Mouse (Mus musculus) layer of hippocampus, adult 11-12 months (tissue): ENCODE measurements around the gene Leap2.

Experiments
- DNase-seq: peaks from one replicate; pipeline ENCODE4 v3.0.0; 2022; ENCODE audit warnings: low spot score

The Leap2 gene

GRCm38 (mm10) chr11:53423036-53423435 is at the start of gene Leap2:
Gene Leap2 (minus strand): TSS chr11:53423170.
- no peak for DNase-seq

- no peak for DNase-seq
Observed at GRCm38 (mm10) chr11:53472709-53473108, 49.7 kb upstream of the Leap2 start.

- DNase-seq, result peak; percentile 96
Observed at GRCm38 (mm10) chr11:53469968-53470695, 47.2 kb upstream of the Leap2 start, which contains the start of gene Gm9837. Gene Gm9837 (minus strand): TSS chr11:53470479.

- peak; percentile 69 for DNase-seq
Observed at GRCm38 (mm10) chr11:53469294-53469967, 46.5 kb upstream of the Leap2 start.

- DNase-seq, result peak; percentile 82
Observed at GRCm38 (mm10) chr11:53466231-53466971, 43.4 kb upstream of the Leap2 start.

- DNase-seq, result peak; percentile 52
Observed at GRCm38 (mm10) chr11:53463551-53464424, 40.8 kb upstream of the Leap2 start.

GRCm38 (mm10) chr11:53461727-53462126 is 38.8 kb upstream of the Leap2 start:
- DNase-seq, result no peak

- DNase-seq, result no peak
Observed at GRCm38 (mm10) chr11:53460192-53460591, 37.2 kb upstream of the Leap2 start.

GRCm38 (mm10) chr11:53458996-53459395 is 36.0 kb upstream of the Leap2 start:
- DNase-seq, result no peak

GRCm38 (mm10) chr11:53457372-53457954 is 34.5 kb upstream of the Leap2 start:
- no peak for DNase-seq

GRCm38 (mm10) chr11:53456474-53457371 is 33.8 kb upstream of the Leap2 start, which contains the start of the genes Gm10447 and Shroom1:
Gene Gm10447 (minus strand): TSS chr11:53457110.
Gene Shroom1 (plus strand): TSS chr11:53457205.
- DNase-seq, result no peak

GRCm38 (mm10) chr11:53453031-53453430 is 30.1 kb upstream of the Leap2 start:
- no peak for DNase-seq

- no peak for DNase-seq
Observed at GRCm38 (mm10) chr11:53452396-53452795, 29.4 kb upstream of the Leap2 start.

GRCm38 (mm10) chr11:53451361-53451760 is 28.4 kb upstream of the Leap2 start:
- no peak for DNase-seq

- DNase-seq, result no peak
Observed at GRCm38 (mm10) chr11:53450070-53450705, 27.2 kb upstream of the Leap2 start.

GRCm38 (mm10) chr11:53448529-53448928 is 25.6 kb upstream of the Leap2 start:
- no peak for DNase-seq

GRCm38 (mm10) chr11:53447996-53448395 is 25.0 kb upstream of the Leap2 start:
- no peak for DNase-seq

GRCm38 (mm10) chr11:53446183-53446582 is 23.2 kb upstream of the Leap2 start:
- DNase-seq, result no peak

- DNase-seq, result no peak
Observed at GRCm38 (mm10) chr11:53445562-53445961, 22.6 kb upstream of the Leap2 start.

- no peak for DNase-seq
Observed at GRCm38 (mm10) chr11:53443861-53444260, 20.9 kb upstream of the Leap2 start.
